In the genomic region with DNA sequence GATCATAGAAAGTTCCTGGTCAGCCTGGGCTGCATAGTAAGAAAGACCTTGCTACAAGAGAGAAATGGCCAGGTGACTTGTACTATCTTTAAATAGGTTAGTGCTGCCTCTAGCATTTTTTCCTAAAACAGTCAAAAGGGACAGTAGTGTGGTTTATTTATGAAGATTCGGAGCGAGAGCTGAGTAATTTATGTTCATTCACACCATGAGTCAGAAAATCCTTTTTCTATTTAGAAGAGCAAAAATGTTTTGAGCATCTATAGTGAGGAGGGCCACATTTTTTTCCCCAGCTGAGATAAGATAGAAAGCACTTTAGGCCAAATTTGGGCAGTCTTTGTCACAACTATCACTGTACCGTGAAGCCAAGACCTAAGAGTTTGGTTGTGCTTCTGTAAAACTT, we compare ENCODE assay signal across 25 mouse cellular contexts. TPM values are rescaled to one million over a fixed set of nuclear protein-coding genes. Genes with fewer than 3 reads are reported as not detected.
DNase-seq lines count a peak whose midpoint lies in the region; ATAC-seq and TF ChIP-seq lines count a peak whose summit lies in the region.
"Had no signal": no experiment of that assay in that cellular context is flagged by ENCODE, and none has a peak within 500 bp of the region (broad histone marks: within the 10 kb centered on the region; RNA-seq: fewer than 3 reads in every experiment).

No protein-coding gene starts in this region.

- no peak for TF ChIP-seq POLR2A in CH12.LX (IDR thresholded peaks at IDR 0.05; ENCODE audit: low read depth, low read length)

- no peak; the same call in none of the 2 replicates for TF ChIP-seq RAD21 in CH12.LX (IDR thresholded peaks at IDR 0.05; ENCODE audit: low read depth, low read length)

- H3K27me3 ChIP-seq in CH12.LX (replicated peaks): no peaks in the 10 kb centered on the region
- no peaks in the 10 kb centered on the region for H3K27me3 ChIP-seq in hindbrain, embryonic 13.5 days

- no peak overlapping the region for H3K27ac ChIP-seq in CH12.LX (ENCODE audit: insufficient read depth, low read depth)
- H3K27ac ChIP-seq in hindbrain, embryonic 13.5 days: no peak overlapping the region

- in situ Hi-C loops in CH12.LX (cut with MboI; ENCODE audit: low pct_ligation_motif_present, low pct_unique_long_range_greater_than_20kb, low sequenced_read_pairs): no loop called here

- no peaks in the 10 kb centered on the region for H3K79me2 ChIP-seq in CH12.LX (replicated peaks; ENCODE audit: control insufficient read depth, extremely low read depth, insufficient read depth, poor library complexity, severe bottlenecking)

- no peaks in the 10 kb centered on the region for H3K36me3 ChIP-seq in CH12.LX (replicated peaks in 1 of 2; ENCODE audit: control insufficient read depth in 1 of 2, insufficient read depth in 1 of 2, low read length in 1 of 2)
- H3K36me3 ChIP-seq in hindbrain, embryonic 13.5 days: no peaks in the 10 kb centered on the region
- H3K36me3 ChIP-seq: G1E had no signal

- peak; percentile 27 for DNase-seq in A20 (ENCODE audit: low read depth, low spot score)
- peak; percentile 74 for DNase-seq in CH12.LX (ENCODE audit: extremely low read depth)
- peak; percentile 17 for DNase-seq in brain, adult 2 months (ENCODE audit: low read depth, low spot score)
- DNase-seq in induced T-regulatory cell, adult 2 months (ENCODE audit: low read depth): peak; percentile 38
- DNase-seq in adrenal gland, postnatal 4 days (ENCODE audit: low spot score in 2 of 2): no peak
- no peak for DNase-seq in urinary bladder, postnatal 4 days (ENCODE audit: low spot score in 2 of 2)
- no peak for DNase-seq in left cerebral cortex, adult 8-10 months (ENCODE audit: low spot score in 2 of 2)
- DNase-seq: adrenal gland, adult 2 months; adrenal gland, adult 8-10 months; adrenal gland, postnatal 10 days; adrenal gland, postnatal 14 days; adrenal gland, postnatal 25 days; adrenal gland, postnatal 36 days; B cell, adult 2 months; cerebellum, adult 11 months; cerebellum, adult 11-12 months; cerebellum, adult 18-20 months; cerebellum, adult 2 months; cerebellum, adult 8-10 months; cerebellum, adult 9-10 months had no signal

- WGBS in hindbrain, embryonic 13.5 days: 86% methylated on average over 3 of the region's 3 CpGs

- H3K4me1 ChIP-seq in CH12.LX (ENCODE audit: control insufficient read depth in 1 of 2, insufficient read depth in 2 of 2): peaks cover 9 to 32% of the 10 kb centered on the region in 2 experiments
- H3K4me1 ChIP-seq in hindbrain, embryonic 13.5 days (replicated peaks): no peaks in the 10 kb centered on the region

- H3K9ac ChIP-seq in CH12.LX (ENCODE audit: insufficient read depth, low read depth): no peak overlapping the region; the same call in 1 of the 2 replicates
- H3K9ac ChIP-seq in hindbrain, embryonic 13.5 days: no peak overlapping the region

- peak overlapping the region; percentile 78 for H3K4me2 ChIP-seq in CH12.LX (ENCODE audit: insufficient read depth, low read depth, poor library complexity, severe bottlenecking)
- no peak overlapping the region for H3K4me2 ChIP-seq in hindbrain, embryonic 13.5 days

- no peak overlapping the region for H3K4me3 ChIP-seq in CH12.LX (replicated peaks in 1 of 3; ENCODE audit: low read depth in 2 of 3, low read length in 2 of 3, poor library complexity in 1 of 3)
- no peak overlapping the region for H3K4me3 ChIP-seq in hindbrain, embryonic 13.5 days

- TF ChIP-seq EP300 in CH12.LX (IDR thresholded peaks at IDR 0.05; ENCODE audit: low read length): peak; percentile 94

- TF ChIP-seq CTCF in CH12.LX (conservative IDR thresholded peaks at IDR 0.05 in 1 of 2, IDR thresholded peaks at IDR 0.05 in 1 of 2; ENCODE audit: low read depth in 2 of 2, low read length in 2 of 2): no peak

- ATAC-seq in hindbrain, embryonic 13.5 days (ENCODE audit: low FRiP score): no peak
- ATAC-seq: activated CD4-positive, CD25-positive, alpha-beta regulatory T cell, adult 4 months; CD4-positive, CD25-positive, alpha-beta regulatory T cell, adult 4 months; Patski had no signal

- peaks cover 6% of the 10 kb centered on the region for H3K9me3 ChIP-seq in CH12.LX (replicated peaks; ENCODE audit: low read length)
- H3K9me3 ChIP-seq in hindbrain, embryonic 13.5 days: 0 out of 2 replicates have a peak, but pooled peaks cover 2% of the 10 kb centered on the region

- dilution Hi-C loops in CH12.LX (cut with MboI; ENCODE audit: extremely low pct_ligation_motif_present, extremely low pct_unique_long_range_greater_than_20kb, low sequenced_read_pairs): no loop called here

TF ChIP-seq in CH12.LX, 34 proteins besides CTCF, POLR2A, EP300 and RAD21:
- no peak for TF ChIP-seq TBP (conservative IDR thresholded peaks at IDR 0.05; ENCODE audit: low read depth, low read length)
- TF ChIP-seq UBTF (IDR thresholded peaks at IDR 0.05; ENCODE audit: low read depth, low read length): no peak
- TF ChIP-seq ZNF384 (IDR thresholded peaks at IDR 0.05; ENCODE audit: low read depth, low read length): peak; percentile 89
- no peak for TF ChIP-seq ZC3H11A (IDR thresholded peaks at IDR 0.05; ENCODE audit: low read depth, low read length)
- TF ChIP-seq MEF2A (IDR thresholded peaks at IDR 0.05; ENCODE audit: borderline replicate concordance, low read depth, low read length): peak; percentile 97
- 0 out of 2 replicates have a peak, but pooled peaks have one; percentile 65 for TF ChIP-seq RCOR1 (conservative IDR thresholded peaks at IDR 0.05; ENCODE audit: low read depth, low read length)
- peak; percentile 81; the same call in 1 of the 2 replicates for TF ChIP-seq TCF12 (IDR thresholded peaks at IDR 0.05; ENCODE audit: low read depth, low read length)
- no peak for TF ChIP-seq GABPA (IDR thresholded peaks at IDR 0.05; ENCODE audit: insufficient replicate concordance, low read depth, low read length)
- no peak for TF ChIP-seq NELFE (IDR thresholded peaks at IDR 0.05; ENCODE audit: low read depth, low read length)
- no peak for TF ChIP-seq ZMIZ1 (IDR thresholded peaks at IDR 0.05; ENCODE audit: low read depth, low read length)
- no peak for TF ChIP-seq HCFC1 (IDR thresholded peaks at IDR 0.05; ENCODE audit: low read depth, low read length)
- TF ChIP-seq SMC3 (IDR thresholded peaks at IDR 0.05; ENCODE audit: low read depth, low read length): no peak; the same call in 1 of the 2 replicates
- TF ChIP-seq JUND (conservative IDR thresholded peaks at IDR 0.05; ENCODE audit: low read depth, low read length): peak; percentile 94
- TF ChIP-seq CHD2 (IDR thresholded peaks at IDR 0.05; ENCODE audit: low read length): peak; percentile 44
- no peak for TF ChIP-seq PAX5 (IDR thresholded peaks at IDR 0.05; ENCODE audit: low read length)
- TF ChIP-seq KAT2A (IDR thresholded peaks at IDR 0.05; ENCODE audit: insufficient replicate concordance, low read length): no peak
- TF ChIP-seq SIN3A (IDR thresholded peaks at IDR 0.05; ENCODE audit: low read length): peak; percentile 48; the same call in 1 of the 2 replicates
- TF ChIP-seq ELF1 (IDR thresholded peaks at IDR 0.05; ENCODE audit: low read depth, low read length): no peak
- TF ChIP-seq CHD1 (IDR thresholded peaks at IDR 0.05; ENCODE audit: low read depth, low read length): no peak
- peak; percentile 85 for TF ChIP-seq BHLHE40 (IDR thresholded peaks at IDR 0.05; ENCODE audit: low read depth, low read length)
- TF ChIP-seq MAX (IDR thresholded peaks at IDR 0.05; ENCODE audit: low read length): no peak
- TF ChIP-seq MXI1 (IDR thresholded peaks at IDR 0.05; ENCODE audit: low read depth, low read length): no peak
- no peak for TF ChIP-seq USF2 (conservative IDR thresholded peaks at IDR 0.05; ENCODE audit: low read depth, low read length)
- peak; percentile 97 for TF ChIP-seq ETS1 (conservative IDR thresholded peaks at IDR 0.05; ENCODE audit: low read depth, low read length)
- TF ChIP-seq ZKSCAN1 (IDR thresholded peaks at IDR 0.05; ENCODE audit: borderline replicate concordance, low read depth, low read length): no peak
- peak; percentile 80 for TF ChIP-seq MAFK (IDR thresholded peaks at IDR 0.05; ENCODE audit: insufficient replicate concordance, low read length)
- no peak for TF ChIP-seq NRF1 (IDR thresholded peaks at IDR 0.05; ENCODE audit: low read depth, low read length)
- TF ChIP-seq JUN (IDR thresholded peaks at IDR 0.05; ENCODE audit: insufficient read depth, low read depth, low read length): peak; percentile 89
- TF ChIP-seq IRF4 (IDR thresholded peaks at IDR 0.05; ENCODE audit: low read depth, low read length): peak; percentile 96
- TF ChIP-seq MAZ (IDR thresholded peaks at IDR 0.05; ENCODE audit: low read depth, low read length): no peak
- TF ChIP-seq USF1 (IDR thresholded peaks at IDR 0.05; ENCODE audit: low read depth, low read length): no peak
- no peak for TF ChIP-seq E2F4 (IDR thresholded peaks at IDR 0.05; ENCODE audit: insufficient replicate concordance, low read depth, low read length)
- no peak for TF ChIP-seq POLR2AphosphoS2 (IDR thresholded peaks at IDR 0.05; ENCODE audit: low read depth, low read length)
- TF ChIP-seq MYC (IDR thresholded peaks at IDR 0.05; ENCODE audit: low read depth, low read length): 0 out of 2 replicates have a peak, but pooled peaks have one; percentile 53
TF ChIP-seq in CH12.LX: peak in this region for 13.

RNA-seq across cellular contexts. Expression of gene Foxn3, which starts 24.0 kb away (rescaled TPM):
- total RNA-seq in CH12.LX (2012; rRNA removed): 21.1 and 26.8 TPM in 2 replicates
- total RNA-seq in CH12.LX (2014; rRNA removed): 9.7 and 10.0 TPM in 2 replicates
- polyA plus RNA-seq in CH12.LX (2012; ENCODE audit: insufficient read length, low read depth): 11.0 and 12.5 TPM in 2 replicates
- 83.6 and 83.7 TPM in 2 replicates for polyA plus RNA-seq in hindbrain, embryonic 13.5 days (2015; fragmentation: Nextera tagmentation; extraction: Ambion mirVana)
- 10 to 100 TPM; 95.0 to 97.1 TPM for total RNA-seq in adrenal gland, postnatal 4 days (2021)
- total RNA-seq in left cerebral cortex, adult 8-10 months (2022): 10 to 100 TPM; 57.4 to 62.5 (median 60.3) TPM

Comparison
In these comparisons a context has a peak if more than half of its experiments do, and no peak if none do; other contexts are left out.
1. DNase-seq: peak in A20 (single experiment), CH12.LX (single experiment), brain, adult 2 months (single experiment) and induced T-regulatory cell, adult 2 months (single experiment); none in adrenal gland, postnatal 4 days (0 of 2), urinary bladder, postnatal 4 days (0 of 2) and left cerebral cortex, adult 8-10 months (0 of 2).